Mouse (Mus musculus): ENCODE measurements around the gene Cnnm3.

Gene Cnnm3

GRCm38 (mm10) chr1:36555798-36556395, 44.2 kb downstream of the Cnnm3 start:
- no peak for DNase-seq (ENCODE audit: extremely low read depth, low read depth)

GRCm38 (mm10) chr1:36556553-36557456, 45.1 kb downstream of the Cnnm3 start:
- peak; percentile 43 for DNase-seq (ENCODE audit: extremely low read depth, low read depth)

DNA sequence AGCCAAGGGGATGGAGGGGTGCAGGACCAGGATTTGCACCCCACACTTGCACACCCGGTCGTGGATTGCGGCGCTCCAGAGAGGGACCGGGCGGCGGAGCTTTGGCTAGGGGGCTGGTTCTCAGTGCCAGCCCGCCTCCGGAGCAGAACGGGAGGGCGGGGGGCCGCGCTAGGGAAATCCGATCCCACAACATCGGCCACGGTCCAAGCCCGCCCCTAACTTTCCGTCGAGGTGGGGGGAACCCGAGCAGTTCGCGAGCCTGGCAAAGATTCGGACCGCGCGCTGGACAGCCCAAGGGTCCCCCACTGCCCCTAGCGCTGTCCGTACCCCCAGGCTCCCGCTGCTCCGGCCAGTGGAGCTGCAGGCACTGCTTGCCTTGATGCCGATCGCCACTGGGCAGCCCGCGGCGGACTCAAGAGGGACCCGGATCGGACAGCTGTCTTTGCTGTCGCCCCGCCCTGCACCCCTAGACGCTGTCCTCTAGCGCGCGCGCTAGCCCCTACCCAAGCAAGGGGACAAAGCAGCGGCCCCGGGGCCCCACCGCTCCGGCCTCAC, 45.9 kb downstream of the Cnnm3 start:
- no peak for DNase-seq (ENCODE audit: extremely low read depth, low read depth)

DNA sequence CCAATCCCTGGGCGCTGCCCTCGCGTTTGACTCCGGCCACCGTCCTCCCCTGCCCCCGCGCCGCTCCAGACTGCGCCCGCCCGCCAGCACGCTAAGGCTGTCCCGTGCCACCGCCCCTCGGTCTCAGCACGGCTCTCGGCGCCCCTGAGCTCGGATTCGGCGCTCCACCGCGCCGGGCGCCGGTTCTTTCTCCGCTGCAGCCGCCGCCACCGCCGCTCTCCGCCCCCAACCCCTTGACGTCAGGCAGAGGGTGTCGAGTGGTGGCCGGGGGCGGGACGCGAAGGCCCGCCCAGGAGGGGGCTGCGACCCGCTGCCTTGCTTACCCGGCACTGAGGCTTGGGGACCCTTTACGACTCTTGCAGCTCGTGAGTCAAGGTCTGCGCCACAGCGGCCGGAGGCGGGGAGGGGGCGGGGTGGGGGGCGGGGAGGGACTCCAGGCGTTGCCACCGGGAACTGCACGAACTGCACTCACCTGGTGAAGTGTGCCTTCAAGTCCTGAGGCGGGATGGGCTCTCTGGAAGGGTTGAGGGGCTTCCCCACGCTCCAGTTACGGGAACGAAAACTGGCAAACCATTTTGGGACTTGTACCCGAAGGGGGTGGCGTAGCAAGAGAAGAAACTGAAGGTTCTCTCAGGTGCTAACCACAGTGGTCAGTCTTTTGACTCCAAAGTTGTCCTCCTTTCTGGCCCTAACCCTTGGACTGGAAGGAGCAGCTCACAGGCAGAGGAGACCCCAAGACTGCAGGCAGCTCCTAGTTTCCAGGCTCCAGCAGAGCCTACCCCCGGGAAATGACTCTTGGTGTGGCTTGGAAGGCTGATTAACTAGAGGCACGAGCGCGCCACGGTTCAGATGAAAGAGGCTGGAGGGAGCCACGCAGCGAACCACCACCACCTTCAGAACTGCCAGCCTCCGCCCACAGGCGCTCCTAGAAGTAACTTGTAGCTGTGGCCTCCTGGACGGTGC, 46.6 kb downstream of the Cnnm3 start, which contains the start of gene Sema4c:
Gene Sema4c, minus strand, starts transcription at position 319 of the 963 bp plus-strand sequence.
- DNase-seq (ENCODE audit: extremely low read depth, low read depth), result no peak

- no peak for DNase-seq (ENCODE audit: extremely low read depth, low read depth)
Observed at GRCm38 (mm10) chr1:36559256-36559655, 47.6 kb downstream of the Cnnm3 start.

GRCm38 (mm10) chr1:36559888-36560287, 48.2 kb downstream of the Cnnm3 start:
- DNase-seq (ENCODE audit: extremely low read depth, low read depth), result no peak

GRCm38 (mm10) chr1:36560903-36561302, 49.2 kb downstream of the Cnnm3 start:
- no peak for DNase-seq (ENCODE audit: extremely low read depth, low read depth)

DNA sequence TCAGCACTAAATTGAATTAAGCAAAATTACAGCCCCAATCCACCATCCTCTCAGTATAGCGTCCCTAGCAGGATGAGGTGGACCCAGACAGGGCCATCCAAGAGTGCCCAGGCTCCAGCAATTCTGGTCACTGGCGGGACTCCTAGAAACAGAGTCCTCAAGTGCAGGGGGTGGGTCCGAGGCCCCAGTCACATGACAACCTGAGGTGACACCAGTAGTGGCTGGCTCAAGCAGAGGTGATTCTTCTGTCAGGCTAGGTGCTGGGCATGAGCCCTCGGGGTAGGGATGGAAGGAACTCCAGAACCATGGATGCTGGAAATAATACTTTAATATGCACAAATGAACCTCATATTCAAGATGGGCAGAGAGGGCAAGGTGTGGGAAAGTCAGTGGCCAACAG, 50.7 kb downstream of the Cnnm3 start:
- no peak for DNase-seq (ENCODE audit: extremely low read depth, low read depth)

DNA sequence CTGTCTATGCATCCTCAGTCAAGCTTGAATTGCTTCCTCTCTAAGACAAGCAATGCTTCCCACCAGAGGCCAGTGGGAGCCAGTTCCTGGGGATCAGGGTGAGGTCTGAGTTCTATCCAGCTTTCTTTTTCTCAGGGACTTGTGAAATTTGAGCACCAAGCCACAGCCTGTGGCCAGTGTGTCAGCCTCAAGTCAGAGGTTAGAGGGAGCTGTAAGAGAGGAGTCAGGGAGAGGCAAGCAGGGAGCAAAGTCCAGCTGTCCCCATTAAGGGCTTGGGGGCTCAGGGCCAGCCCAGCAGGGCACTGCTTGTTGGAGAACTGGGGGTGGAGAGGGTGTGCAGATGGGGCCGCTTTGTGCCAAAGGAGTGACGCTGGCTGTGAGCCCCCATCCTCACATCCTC, 51.5 kb downstream of the Cnnm3 start:
- DNase-seq (ENCODE audit: extremely low read depth, low read depth), result no peak

DNA sequence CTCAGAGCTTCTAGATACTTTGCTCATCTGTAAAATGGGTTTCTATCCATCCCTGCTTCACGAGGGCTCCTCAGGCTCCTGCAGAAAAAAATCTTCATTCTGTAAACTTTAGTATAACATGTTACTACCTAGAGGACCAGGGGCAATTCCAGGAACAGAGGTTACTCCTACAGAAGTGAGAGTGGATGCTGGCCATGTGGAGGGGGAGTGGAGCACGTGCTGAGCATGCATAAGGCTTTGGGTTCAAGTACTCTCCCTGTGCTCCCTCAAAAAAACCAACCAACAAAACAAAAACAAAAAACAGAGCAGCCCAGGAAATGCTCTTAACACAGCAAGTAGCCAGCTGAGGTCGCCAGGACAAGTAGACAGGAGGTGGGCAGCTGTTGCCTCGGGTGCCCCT, 52.0 kb downstream of the Cnnm3 start:
- no peak for DNase-seq (ENCODE audit: extremely low read depth, low read depth)

DNA sequence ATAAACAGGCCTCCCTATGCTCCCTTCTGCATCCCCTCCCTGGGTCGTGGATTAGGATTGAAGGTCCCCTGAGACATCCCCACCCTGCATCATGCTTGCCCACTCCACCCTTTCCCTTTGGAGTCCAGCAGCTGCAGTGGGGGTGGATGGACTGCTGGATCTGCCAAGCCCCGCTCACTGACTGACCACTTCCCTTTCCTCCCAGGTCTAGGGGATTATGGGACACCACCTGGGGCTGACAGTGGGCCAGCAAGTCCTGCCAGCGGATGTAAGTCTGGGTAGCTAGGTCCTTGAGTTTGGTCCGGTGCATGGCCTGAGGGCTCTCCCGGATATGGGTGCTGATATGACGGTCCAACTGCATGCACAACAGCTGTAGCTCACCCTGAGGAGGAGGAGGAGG, 52.4 kb downstream of the Cnnm3 start:
- no peak for DNase-seq (ENCODE audit: extremely low read depth, low read depth)

DNA sequence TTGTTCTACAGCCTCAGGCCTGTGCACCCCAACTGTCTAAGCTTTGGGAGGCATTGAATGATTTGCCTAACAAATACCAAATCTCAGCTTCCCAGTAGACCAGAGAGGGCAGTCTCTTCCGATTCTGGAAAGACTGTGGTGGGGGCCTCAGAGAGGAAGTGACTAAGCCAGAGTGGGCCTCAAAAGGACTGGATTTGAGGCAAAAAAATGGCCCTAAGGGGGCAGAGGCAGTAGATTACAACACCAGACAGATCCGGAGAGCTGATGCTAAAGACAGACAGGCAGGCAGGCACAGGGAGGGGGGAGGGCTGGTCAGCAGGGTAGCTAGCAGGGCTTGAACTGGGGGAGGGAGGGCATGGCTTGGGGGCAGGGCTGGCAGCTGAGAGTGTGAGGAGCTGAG, 54.8 kb downstream of the Cnnm3 start:
- no peak for DNase-seq (ENCODE audit: extremely low read depth, low read depth)

GRCm38 (mm10) chr1:36567818-36568603, 56.3 kb downstream of the Cnnm3 start:
- DNase-seq (ENCODE audit: extremely low read depth, low read depth), result no peak

DNA sequence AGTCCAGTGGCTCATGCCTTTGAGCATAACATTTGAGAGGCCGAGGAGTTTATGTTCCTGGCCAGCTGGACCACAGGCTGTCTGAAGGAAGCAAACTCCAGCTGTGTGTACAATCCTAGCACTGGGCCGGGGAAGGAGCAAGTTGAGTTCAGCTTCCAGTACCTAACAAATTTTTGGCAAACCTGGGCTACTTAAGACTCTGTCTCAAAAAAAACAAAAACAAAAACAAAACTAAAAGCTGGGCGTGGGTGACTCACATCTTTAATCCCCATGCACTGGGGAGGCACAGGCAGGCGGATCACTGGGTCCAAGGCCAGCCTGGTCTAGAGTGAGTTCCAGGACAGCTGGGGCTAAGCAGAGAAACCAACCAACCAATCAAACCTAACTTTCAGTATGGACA, 57.1 kb downstream of the Cnnm3 start:
- DNase-seq (ENCODE audit: extremely low read depth, low read depth), result no peak

- DNase-seq (ENCODE audit: extremely low read depth, low read depth), result no peak
Observed at GRCm38 (mm10) chr1:36569694-36570276, 58.1 kb downstream of the Cnnm3 start.

DNA sequence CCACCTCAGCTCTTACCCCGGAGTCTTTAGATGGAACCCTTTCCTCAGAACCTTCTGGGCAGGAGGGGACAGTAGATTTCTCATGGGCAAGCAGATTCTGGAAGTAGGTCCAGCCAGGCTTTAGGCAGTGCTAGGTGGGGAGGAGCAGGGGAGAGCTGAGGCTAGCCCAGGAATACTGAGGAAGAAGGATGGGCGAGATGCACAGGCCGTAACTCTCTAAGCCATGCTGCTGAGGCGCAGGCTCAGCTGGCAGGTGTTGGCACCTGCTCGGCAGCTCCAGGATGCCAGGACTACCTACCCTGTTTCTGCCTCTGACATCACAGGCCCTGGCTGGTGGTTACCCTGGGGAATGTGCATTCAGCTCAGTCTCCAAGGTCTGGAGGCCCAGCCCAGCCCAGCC, 58.7 kb downstream of the Cnnm3 start:
- no peak for DNase-seq (ENCODE audit: extremely low read depth, low read depth)

GRCm38 (mm10) chr1:36571627-36572026, 60.0 kb downstream of the Cnnm3 start:
- no peak for DNase-seq (ENCODE audit: extremely low read depth, low read depth)

- no peak for DNase-seq (ENCODE audit: extremely low read depth, low read depth)
Observed at GRCm38 (mm10) chr1:36572140-36572700, 60.6 kb downstream of the Cnnm3 start.

- no peak for DNase-seq (ENCODE audit: extremely low read depth, low read depth)
Observed at GRCm38 (mm10) chr1:36572709-36573108, 61.0 kb downstream of the Cnnm3 start.

GRCm38 (mm10) chr1:36573524-36573923, 61.9 kb downstream of the Cnnm3 start:
- DNase-seq (ENCODE audit: extremely low read depth, low read depth), result no peak
